Mouse (Mus musculus) ES-E14 (cell line): ENCODE results near the gene Adamts20.

Experiments
- CHD2 ChIP-seq: IDR thresholded peaks from 2 replicates; pipeline ENCODE4 v1.6.1; 2014; ENCODE audit warnings: mild to moderate bottlenecking, low read depth, low read length, inconsistent platforms
- ZNF384 ChIP-seq: IDR thresholded peaks from 2 replicates; pipeline ENCODE4 v1.6.1; 2012; ENCODE audit warnings: low read depth, low read length, inconsistent platforms

- TF ChIP-seq CHD2: no peak
- no peak for TF ChIP-seq ZNF384
Observed at GRCm38 (mm10) chr15:94435532-94435931, 29.7 kb downstream of the Adamts20 start.
